Comparison of ENCODE assay signal across 9 mouse cellular contexts in the genomic region with DNA sequence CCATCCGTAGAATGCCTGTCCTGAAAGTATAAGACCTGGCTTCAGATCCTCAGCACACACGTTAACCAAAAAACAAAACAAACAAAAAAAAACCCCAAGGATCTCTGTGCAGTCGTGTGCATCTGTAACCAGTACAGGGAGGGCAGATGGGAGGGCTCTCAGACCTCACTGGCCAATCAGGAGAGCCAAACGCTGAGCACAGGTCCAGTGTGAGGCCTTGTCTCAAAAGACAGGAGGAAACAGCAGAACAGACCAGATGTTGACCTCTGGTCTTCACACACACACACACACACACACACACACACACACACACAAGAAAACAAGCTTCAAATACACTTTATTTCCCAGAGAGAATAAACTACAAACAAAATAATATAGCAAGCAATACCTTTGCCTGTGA. TPM values are rescaled to one million over a fixed set of nuclear protein-coding genes. Genes with fewer than 3 reads are reported as not detected.
DNase-seq lines count a peak whose midpoint lies in the region; ATAC-seq and TF ChIP-seq lines count a peak whose summit lies in the region.
"Had no signal": no experiment of that assay in that cellular context is flagged by ENCODE, and none has a peak within 500 bp of the region (broad histone marks: within the 10 kb centered on the region; RNA-seq: fewer than 3 reads in every experiment).

No protein-coding gene starts in this region.

- no peaks in the 10 kb centered on the region for H3K27me3 ChIP-seq in forebrain, embryonic 11.5 days (ENCODE audit: control insufficient read depth, insufficient read depth, low read length)
- H3K27me3 ChIP-seq in forebrain, embryonic 10.5 days (ENCODE audit: poor library complexity, severe bottlenecking), result no peaks in the 10 kb centered on the region
- H3K27me3 ChIP-seq in limb, embryonic 10.5 days (ENCODE audit: low read depth, poor library complexity, severe bottlenecking), result no peaks in the 10 kb centered on the region
- no peaks in the 10 kb centered on the region for H3K27me3 ChIP-seq in thymus, adult 2 months (ENCODE audit: control insufficient read depth, insufficient read depth, low read length)
- H3K27me3 ChIP-seq in forebrain, embryonic 15.5 days, result no peaks in the 10 kb centered on the region

- intact Hi-C loops in left cerebral cortex, postnatal 25 days (cut with DNase I), result loop anchor here (5.0 kb wide), 2 partner anchors 48 to 137 kb away; no protein-coding TSS in a partner anchor

- no peak for TF ChIP-seq POLR2A in thymus, adult 2 months (IDR thresholded peaks at IDR 0.05; ENCODE audit: control insufficient read depth, extremely low read depth, insufficient read depth, low read length, poor library complexity)

- no peak overlapping the region for H3K27ac ChIP-seq in forebrain, embryonic 11.5 days (ENCODE audit: low read depth, low read length)
- no peak overlapping the region for H3K27ac ChIP-seq in forebrain, embryonic 10.5 days
- peak overlapping the region; percentile 26; the same call in 1 of the 2 replicates for H3K27ac ChIP-seq in limb, embryonic 10.5 days
- H3K27ac ChIP-seq in thymus, adult 2 months (ENCODE audit: control insufficient read depth, insufficient read depth, low read length), result no peak overlapping the region
- H3K27ac ChIP-seq in forebrain, embryonic 15.5 days (replicated peaks), result no peak overlapping the region
- H3K27ac ChIP-seq: macrophage had no signal

- ATAC-seq in forebrain, embryonic 11.5 days (replicated peaks; ENCODE audit: low FRiP score), result no peak
- no peak for ATAC-seq in forebrain, embryonic 15.5 days (replicated peaks)

- H3K4me1 ChIP-seq in forebrain, embryonic 11.5 days (replicated peaks; ENCODE audit: control insufficient read depth, insufficient read depth, low read length), result peaks cover 3% of the 10 kb centered on the region
- peaks cover 19% of the 10 kb centered on the region for H3K4me1 ChIP-seq in forebrain, embryonic 10.5 days
- H3K4me1 ChIP-seq in limb, embryonic 10.5 days, result peaks cover 18% of the 10 kb centered on the region
- peaks cover 2% of the 10 kb centered on the region; the same call in 1 of the 2 replicates for H3K4me1 ChIP-seq in thymus, adult 2 months (replicated peaks; ENCODE audit: control insufficient read depth, insufficient read depth, low read length)
- peaks cover 8% of the 10 kb centered on the region for H3K4me1 ChIP-seq in forebrain, embryonic 15.5 days

- H3K4me2 ChIP-seq in forebrain, embryonic 11.5 days (ENCODE audit: low read depth, low read length, severe bottlenecking), result no peak overlapping the region
- no peak overlapping the region for H3K4me2 ChIP-seq in forebrain, embryonic 15.5 days (replicated peaks)

- no peak for TF ChIP-seq CTCF in thymus, adult 2 months (IDR thresholded peaks at IDR 0.05; ENCODE audit: borderline replicate concordance, control insufficient read depth, extremely low read depth, insufficient read depth, low read length, poor library complexity)

- no peaks in the 10 kb centered on the region for H3K36me3 ChIP-seq in forebrain, embryonic 11.5 days (ENCODE audit: control insufficient read depth, insufficient read depth, low read length)
- H3K36me3 ChIP-seq in forebrain, embryonic 10.5 days (replicated peaks), result no peaks in the 10 kb centered on the region
- no peaks in the 10 kb centered on the region for H3K36me3 ChIP-seq in limb, embryonic 10.5 days
- H3K36me3 ChIP-seq in thymus, adult 2 months (ENCODE audit: control insufficient read depth, insufficient read depth, low read length), result no peaks in the 10 kb centered on the region
- no peaks in the 10 kb centered on the region for H3K36me3 ChIP-seq in forebrain, embryonic 15.5 days

- 18% methylated on average over 4 of the region's 4 CpGs for WGBS in forebrain, embryonic 11.5 days
- WGBS in forebrain, embryonic 10.5 days, result 11% methylated on average over 4 of the region's 4 CpGs
- WGBS in limb, embryonic 10.5 days, result 18% methylated on average over 4 of the region's 4 CpGs
- WGBS in thymus, adult 2 months, result 58% methylated on average over 4 of the region's 4 CpGs
- WGBS in forebrain, embryonic 15.5 days, result 20% methylated on average over 4 of the region's 4 CpGs

- no peaks in the 10 kb centered on the region for H3K9me3 ChIP-seq in forebrain, embryonic 11.5 days (ENCODE audit: control insufficient read depth, low read length)
- no peaks in the 10 kb centered on the region for H3K9me3 ChIP-seq in forebrain, embryonic 10.5 days
- no peaks in the 10 kb centered on the region for H3K9me3 ChIP-seq in limb, embryonic 10.5 days (replicated peaks)
- no peaks in the 10 kb centered on the region for H3K9me3 ChIP-seq in forebrain, embryonic 15.5 days

- peak overlapping the region; percentile 5; the same call in 1 of the 2 replicates for H3K9ac ChIP-seq in forebrain, embryonic 11.5 days (ENCODE audit: low read length)
- H3K9ac ChIP-seq in forebrain, embryonic 15.5 days (replicated peaks), result no peak overlapping the region

- no peak for DNase-seq in forebrain, embryonic 11.5 days (ENCODE audit: low spot score)
- DNase-seq in forebrain, embryonic 10.5 days (ENCODE audit: extremely low spot score, low spot score), result no peak
- DNase-seq in thymus, postnatal 4 days, result peak; percentile 20
- no peak for DNase-seq in thymus, postnatal 25 days
- peak; percentile 48 for DNase-seq in limb, embryonic 10.5 days (ENCODE audit: low spot score)
- no peak for DNase-seq in thymus, adult 2 months
- no peak for DNase-seq in left cerebral cortex, postnatal 25 days (ENCODE audit: low spot score in 2 of 2)

- H3K4me3 ChIP-seq in forebrain, embryonic 11.5 days (ENCODE audit: low read depth, low read length), result no peak overlapping the region
- no peak overlapping the region for H3K4me3 ChIP-seq in forebrain, embryonic 10.5 days
- H3K4me3 ChIP-seq in limb, embryonic 10.5 days, result no peak overlapping the region
- no peak overlapping the region for H3K4me3 ChIP-seq in thymus, adult 2 months (ENCODE audit: control insufficient read depth, insufficient read depth, low read length)
- no peak overlapping the region for H3K4me3 ChIP-seq in forebrain, embryonic 15.5 days

RNA-seq across cellular contexts. Expression of gene Ppp2r5e, which starts 3.4 kb away (rescaled TPM):
- polyA plus RNA-seq in forebrain, embryonic 11.5 days (2014; fragmentation: Nextera tagmentation; extraction: Ambion mirVana), result 24.9 and 26.1 TPM in 2 replicates
- 15.2 and 15.4 TPM in 2 replicates for polyA plus RNA-seq in forebrain, embryonic 10.5 days (2016; fragmentation: Nextera tagmentation; extraction: Ambion mirVana)
- polyA plus RNA-seq in limb, embryonic 10.5 days (2016; fragmentation: Nextera tagmentation; extraction: Ambion mirVana), result 12.6 and 12.7 TPM in 2 replicates
- polyA plus RNA-seq in thymus, adult 2 months (2012; rRNA removed), result 22.2 and 49.0 TPM in 2 replicates
- total RNA-seq in left cerebral cortex, postnatal 25 days (2021), result 10 to 100 TPM; 77.2 to 78.7 TPM
- polyA plus RNA-seq in forebrain, embryonic 15.5 days (2015; fragmentation: Nextera tagmentation; extraction: Ambion mirVana), result 22.9 and 26.8 TPM in 2 replicates

Comparison
In these comparisons a context has a peak if more than half of its experiments do, and no peak if none do; other contexts are left out.
1. DNase-seq: peak in thymus, postnatal 4 days (single experiment) and limb, embryonic 10.5 days (single experiment); none in forebrain, embryonic 11.5 days (single experiment), forebrain, embryonic 10.5 days (single experiment), thymus, postnatal 25 days (single experiment), thymus, adult 2 months (single experiment) and left cerebral cortex, postnatal 25 days (0 of 2).